Mouse (Mus musculus) urinary bladder, postnatal 4 days (tissue): ENCODE measurements around the gene Smok3b.
"Not testable (repeated sequence)": the region's sequence is repeated elsewhere in the genome, so short reads cannot be mapped to it uniquely, and the experiment has no call there.

Experiments
- DNase-seq, 2 experiments: peaks; one replicate each; pipeline ENCODE4 v3.0.0; 2021 to 2022; ENCODE audit warnings: low spot score in 2 of 2

Smok3b gene

DNA sequence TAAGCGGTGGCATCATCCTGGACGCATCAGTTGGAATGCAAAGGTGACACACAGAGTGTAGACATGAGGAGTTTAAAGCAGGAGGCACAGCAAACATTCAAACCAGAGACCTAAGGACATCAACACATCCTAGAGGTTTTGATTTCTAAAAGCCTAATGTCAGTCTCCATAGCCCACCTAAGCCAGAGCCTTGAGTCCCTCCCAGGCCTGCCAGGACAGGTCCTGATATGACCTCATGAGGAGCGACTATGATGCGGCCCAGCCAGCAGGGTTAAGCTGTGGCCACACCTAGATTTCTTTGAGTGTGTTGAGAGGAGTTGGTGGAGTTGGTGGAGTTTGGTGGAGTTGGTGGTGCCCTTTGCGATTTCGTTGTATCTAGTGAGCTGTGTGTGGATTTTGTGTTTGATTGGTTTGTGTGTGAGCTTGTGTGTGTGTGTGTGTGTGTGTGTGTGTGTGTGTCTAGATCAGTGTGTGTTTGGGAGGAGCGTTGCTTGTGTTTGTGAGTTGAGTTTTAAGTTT, at the start of gene Smok3b, which contains the start of gene Smok3a:
TSS of gene Smok3b (plus strand) at position 469 of the 519 bp plus-strand sequence.
TSS of gene Smok3a (plus strand) at position 301 of the 519 bp plus-strand sequence.
- not testable (repeated sequence) for DNase-seq

DNA sequence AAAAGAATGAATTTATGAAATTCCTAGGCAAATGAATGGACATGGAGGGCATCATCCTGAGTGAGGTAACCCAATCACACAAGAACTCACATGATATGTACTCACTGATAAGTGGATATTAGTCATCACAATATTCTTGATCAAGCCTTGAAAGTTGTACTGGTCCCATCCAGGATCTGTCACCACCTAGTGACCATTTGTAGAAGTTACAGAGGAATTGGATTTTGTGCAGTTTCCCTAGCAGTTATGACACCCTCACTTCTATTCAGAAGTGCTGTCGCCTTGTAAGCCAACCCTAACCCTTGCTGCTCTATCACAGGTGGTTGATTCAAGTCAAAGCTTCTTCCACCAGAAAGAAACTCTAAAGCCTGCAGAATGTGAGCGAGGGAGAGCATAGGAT, 48.1 kb upstream of the Smok3b start:
- no peak for DNase-seq

DNA sequence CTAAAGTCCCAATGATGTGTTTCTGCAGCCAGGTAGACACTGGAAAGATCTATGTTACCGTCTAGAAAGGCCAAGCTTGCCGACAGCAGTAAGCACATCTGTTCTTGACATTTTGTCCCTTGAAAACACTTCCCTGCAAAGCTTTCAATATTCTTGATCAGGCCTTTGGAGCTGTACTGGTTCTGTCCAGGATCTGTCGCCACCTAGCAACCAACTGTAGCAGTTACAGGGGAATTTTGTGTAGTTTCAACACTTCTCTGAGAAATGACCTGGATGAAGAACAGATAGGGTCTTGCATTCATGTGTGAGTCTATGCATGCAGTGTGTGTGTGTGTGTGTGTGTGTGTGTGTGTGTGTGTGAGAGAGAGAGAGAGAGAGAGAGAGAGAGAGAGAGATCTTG, 47.5 kb upstream of the Smok3b start:
- no peak for DNase-seq

DNA sequence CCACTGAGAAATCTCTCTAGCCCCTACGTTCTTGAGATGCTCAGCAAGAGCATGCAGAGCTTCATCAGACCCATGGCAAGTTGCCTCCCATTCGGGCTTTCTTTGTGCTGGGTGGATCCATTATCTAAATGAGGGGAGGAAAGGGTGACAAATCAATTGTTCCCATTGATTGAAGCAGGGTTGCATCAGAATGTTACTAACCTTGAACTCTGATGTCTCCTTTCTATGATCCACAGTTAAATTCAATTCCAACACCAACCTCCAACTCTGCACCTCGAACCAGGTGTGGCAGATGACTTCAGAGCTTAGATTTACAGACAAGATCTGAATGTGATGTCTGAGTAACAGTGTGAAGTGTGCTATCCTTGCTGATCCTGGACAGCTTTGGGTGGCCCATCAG, 46.5 kb upstream of the Smok3b start:
- no peak for DNase-seq

DNA sequence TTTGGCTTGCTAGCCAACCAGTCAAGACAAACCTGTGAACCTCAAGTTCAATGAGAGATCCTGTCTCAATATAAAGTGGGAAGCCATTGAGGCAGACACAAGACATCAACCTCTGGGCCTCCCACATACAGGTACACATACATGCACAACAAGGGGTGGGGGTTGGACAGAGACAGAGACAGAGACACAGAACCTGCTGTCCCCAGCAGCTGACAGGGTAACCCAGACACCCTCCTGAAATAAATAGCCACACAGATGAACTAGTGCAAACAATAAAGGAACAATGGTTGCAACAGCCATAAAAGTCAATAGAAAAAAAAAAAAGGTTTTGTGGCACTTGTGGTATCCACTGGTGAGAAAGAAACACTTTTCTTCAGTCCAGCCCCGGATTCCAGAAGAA, 45.8 kb upstream of the Smok3b start:
- no peak for DNase-seq

DNA sequence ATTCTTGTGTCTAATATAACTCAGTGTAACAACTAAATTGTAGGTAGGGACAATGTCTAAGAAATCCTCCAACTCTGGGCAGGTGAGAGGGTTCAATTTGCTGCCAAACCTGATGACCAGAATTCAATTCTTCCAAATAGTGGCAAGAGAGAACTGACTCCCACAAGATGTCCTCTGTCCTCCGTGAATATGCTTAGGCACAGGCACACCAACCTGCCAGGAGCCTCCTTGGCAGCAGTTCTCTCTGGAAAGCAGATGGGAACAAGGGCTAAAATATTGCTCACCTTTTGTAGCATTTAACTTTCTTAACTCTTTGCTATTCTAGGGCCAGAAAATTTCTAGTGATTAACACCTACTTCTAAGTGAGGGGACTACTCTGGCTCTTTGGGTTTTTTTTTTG, 43.9 kb upstream of the Smok3b start:
- DNase-seq, result no peak

DNA sequence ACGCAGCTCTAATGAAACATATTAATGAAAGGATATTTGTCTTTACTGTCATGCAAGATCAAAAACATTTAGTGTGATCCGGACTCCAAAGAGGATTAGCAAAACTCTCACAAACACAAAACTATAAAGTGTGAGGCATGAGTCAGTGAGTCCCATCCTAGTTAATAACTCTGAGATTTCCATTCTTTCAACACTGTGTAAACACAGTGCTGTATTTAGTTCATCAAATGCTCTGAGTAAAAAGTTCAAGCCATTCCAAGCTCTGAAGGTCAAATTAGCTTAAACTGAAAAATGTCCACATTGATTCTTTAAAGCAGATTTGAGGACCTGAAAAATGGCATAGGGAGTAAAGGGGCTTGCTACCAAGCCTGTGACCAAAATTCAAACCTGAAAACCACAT, 42.1 kb upstream of the Smok3b start:
- no peak for DNase-seq

DNA sequence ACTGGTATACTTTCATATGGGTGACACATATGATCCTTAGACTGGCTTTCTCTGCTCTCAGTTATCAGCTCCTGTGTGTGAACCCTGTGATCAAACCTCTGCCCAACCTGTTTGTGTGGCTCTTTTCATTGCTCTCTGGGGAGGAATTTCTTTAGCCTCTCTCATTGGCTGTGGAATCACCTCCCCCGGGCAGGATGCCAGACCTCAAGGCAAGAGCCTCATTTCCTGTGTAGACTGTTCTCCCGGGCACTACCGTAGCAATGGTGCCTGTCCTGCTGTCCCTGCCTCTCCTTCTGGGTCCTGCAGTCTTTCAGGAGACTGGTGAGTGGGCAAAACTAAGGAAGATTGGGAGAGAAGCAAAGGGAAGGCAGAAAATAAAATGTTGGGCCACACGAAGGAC, 39.9 kb upstream of the Smok3b start, which contains the start of gene Azgp1:
TSS of gene Azgp1 (plus strand) at position 221 of the 400 bp plus-strand sequence.
- DNase-seq, result no peak

DNA sequence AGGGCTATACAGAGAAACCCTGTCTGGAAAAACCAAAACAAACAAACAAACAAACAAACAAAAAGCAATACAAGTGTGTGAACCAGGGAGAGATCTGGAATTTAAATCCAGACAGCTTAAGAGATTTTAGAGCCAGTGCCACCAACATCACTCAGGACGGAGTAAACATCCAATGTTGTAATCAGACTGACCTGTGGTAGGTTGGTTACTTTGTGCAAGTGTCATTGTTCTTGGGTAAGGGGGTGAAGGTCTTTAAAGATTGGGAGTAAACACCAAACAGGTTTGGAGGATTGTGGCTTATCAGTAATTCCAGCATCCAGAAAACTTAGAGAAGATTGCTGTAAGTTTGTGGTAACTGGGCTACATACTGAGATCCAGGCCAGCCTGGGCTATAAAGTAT, 34.9 kb upstream of the Smok3b start:
- no peak for DNase-seq

DNA sequence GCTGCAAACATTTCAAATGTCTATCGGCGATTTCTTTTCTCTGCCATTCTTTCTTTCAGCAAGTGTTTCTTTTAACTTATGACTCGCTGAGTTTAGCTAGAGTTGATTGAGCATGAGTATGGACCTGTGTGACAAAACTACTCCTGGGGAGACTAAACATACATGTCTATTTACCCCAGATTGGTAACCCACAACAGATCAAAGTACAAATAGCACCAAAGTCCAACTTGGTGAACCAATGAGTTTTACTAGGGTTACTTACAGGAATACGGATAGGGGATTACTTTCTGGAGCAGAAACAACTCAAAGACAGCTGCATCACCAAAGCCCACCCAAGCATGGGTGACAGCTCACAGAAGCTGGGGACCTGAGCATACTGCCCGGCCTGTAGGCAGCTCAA, 11.8 kb upstream of the Smok3b start:
- DNase-seq, result no peak

DNA sequence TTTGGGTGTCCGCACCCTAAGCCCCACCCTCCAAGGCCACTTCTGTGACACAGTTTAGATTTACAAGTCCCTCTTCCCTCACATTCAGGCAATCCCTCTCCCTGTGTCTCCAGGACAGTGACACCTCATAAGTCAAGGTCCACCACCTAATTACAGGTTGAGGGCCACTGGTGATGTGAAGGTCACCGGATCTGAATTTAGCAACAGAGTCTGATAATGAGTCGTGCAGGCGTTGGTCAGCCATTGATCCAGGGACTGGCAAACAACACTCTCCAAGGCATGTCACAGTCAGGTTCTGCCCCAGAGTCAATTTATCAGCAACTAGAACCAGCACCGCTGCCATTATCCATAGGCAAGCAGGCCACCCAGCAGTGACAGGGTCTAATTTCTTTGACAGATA, 8.8 kb upstream of the Smok3b start:
- no peak for DNase-seq

DNA sequence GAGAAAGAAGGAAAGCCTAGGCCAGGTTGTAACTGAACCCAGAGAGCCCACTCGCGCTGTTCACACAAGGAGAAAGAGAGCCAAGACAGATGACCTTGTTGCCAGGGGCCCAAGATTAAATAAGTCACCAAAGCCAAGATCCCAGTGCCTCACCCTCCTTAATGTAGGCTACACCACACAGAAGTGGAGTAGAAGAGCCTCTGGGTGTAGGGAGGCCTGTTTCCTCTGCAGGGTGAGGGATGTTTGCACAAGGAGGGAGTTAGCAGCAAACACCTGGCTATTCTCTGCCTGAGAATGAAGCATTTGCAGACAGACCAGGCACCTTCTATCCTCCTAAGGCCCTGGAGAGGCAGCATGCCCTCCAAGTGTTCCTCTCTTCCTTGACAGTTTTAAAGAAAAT, 4.7 kb upstream of the Smok3b start:
- DNase-seq, result no peak

DNA sequence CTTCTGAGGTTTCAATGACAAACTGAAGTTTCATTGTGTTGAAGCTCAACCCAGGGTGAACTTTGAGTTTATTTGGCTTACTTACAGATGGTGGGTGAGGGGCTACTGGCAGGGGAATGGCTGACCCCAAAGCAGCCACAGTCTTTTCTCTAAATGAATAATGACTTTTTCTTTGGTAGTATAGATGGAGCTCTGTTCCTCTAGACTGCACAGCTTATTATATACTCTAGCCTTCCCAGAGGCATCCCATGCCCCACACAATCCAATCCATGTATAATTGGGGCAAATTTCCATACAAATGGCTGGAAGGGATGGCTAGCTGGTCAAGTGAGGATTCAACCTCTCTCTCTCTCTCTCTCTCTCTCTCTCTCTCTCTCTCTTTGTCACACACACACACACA, 4.2 kb upstream of the Smok3b start:
- no peak for DNase-seq

DNA sequence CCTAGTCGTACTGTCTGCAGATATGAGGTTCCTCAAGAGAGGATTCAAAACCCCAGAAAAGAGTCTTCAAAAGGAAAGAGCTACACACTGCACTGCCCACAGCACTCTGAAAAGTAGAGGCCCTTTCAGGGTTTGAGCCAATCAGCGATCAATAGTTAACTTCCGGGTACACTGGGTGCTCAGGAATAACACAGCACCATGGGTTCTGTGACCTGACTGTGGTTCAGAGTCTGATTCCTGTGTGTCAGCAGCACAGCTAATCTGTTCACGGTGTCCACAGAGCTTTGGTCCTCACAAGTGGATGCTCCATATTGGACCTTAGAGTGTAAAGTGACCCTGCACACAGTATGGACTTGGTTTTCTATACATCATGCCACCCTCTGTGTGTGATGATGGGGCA, 1.7 kb upstream of the Smok3b start:
- DNase-seq, result not testable (repeated sequence)

DNA sequence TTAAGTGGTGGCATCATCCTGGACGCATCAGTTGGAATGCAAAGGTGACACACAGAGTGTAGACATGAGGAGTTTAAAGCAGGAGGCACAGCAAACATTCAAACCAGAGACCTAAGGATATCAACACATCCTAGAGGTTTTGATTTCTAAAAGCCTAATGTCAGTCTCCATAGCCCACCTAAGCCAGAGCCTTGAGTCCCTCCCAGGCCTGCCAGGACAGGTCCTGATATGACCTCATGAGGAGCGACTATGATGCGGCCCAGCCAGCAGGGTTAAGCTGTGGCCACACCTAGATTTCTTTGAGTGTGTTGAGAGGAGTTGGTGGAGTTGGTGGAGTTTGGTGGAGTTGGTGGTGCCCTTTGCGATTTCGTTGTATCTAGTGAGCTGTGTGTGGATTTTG, 31.7 kb downstream of the Smok3b start, which contains the start of gene Smok3c:
TSS of gene Smok3c (plus strand) at position 301 of the 400 bp plus-strand sequence.
- not testable (repeated sequence) for DNase-seq

DNA sequence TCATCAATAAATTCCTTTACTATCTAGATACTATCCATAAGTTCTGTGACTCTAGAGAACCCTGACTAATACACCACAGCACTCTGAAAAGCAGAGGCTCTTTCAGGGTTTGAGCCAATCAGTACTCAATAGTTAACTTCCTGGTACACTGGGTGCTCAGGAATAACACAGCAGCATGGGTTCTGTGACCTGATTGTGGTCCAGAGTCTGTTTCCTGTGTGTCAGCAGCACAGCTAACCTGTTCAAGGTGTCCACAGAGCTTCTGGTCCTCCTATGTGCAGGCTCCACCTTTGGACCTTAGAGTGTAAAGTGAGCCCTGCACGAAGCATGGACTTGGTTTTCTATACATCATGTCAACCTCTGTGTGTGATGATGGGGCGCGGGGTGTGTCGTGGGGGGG, 52.6 kb downstream of the Smok3b start:
- DNase-seq, result no peak

DNA sequence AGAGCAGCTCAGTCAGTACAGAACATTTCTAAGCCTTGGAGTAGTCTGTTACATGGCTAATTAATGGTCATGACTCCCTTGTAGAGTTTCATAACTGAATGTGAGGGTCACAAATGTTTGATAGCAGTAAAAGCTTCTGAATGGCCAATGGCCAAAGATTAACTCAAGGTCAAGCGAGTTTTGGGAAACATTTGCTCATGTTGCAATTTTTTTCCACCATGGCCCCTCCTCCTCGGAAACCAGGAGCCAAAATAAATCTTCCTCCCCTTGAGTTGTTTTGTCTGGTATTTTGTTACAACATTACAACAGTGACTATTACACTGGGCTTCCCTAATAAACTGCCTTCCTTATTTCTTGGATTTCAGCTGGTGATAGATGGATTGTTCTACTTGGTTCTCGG, 54.5 kb downstream of the Smok3b start:
- DNase-seq, result no peak

DNA sequence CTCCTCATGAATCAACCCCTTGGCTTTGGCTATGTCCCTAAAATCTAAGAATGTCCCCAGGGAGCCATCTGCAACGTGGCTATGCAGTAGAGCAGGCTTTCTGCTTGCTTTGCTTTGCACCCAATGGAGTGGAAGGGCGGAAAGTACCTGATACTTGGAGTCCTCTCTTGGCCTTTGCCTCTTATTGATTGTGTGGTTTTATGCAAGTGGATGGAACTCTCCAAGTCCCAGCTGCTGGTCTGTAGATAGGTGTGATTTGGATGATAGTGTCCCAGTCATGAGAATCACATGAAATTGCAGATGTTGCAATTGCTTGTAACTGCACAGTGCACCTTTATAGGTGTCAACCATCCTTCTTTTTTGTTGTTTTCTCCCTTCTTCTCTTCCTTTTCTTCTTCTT, 54.9 kb downstream of the Smok3b start:
- no peak for DNase-seq

DNA sequence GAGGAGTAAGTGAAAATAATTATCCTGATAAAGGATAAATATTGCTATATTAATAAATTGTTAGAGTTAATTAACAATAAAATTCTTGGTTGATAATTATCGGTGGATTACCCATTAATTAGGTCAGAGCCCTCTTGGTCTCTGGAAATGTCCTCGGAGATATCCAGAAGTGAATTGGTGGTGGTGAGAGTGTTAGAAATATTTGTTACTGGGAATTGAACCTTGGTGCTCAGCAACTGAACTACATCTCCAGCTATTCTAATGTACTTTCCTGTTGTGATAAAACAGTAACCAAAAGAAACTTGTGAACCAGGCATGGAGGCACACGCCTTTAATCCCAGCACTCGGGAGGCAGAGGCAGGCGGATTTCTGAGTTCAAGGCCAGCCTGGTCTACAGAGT, 59.2 kb downstream of the Smok3b start:
- DNase-seq, result no peak

DNA sequence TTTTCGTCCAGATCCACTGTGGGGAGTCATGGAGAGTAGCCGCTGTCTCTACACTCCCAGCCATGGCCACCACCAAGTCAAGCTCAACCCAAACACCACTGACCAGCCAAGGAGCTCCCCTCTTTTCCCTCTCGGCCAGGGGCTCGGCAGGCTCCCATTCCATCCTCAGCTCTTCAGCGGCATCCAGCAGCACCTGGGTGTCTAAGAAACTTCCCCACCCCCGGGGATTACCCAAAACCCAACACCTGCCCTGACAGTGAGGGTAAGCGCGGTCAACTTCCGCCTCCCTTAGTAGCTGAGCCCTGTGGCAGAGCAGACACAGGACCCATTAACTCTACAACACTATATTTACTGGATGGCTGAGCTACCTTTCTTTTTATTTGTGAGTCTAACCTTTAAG, 60.2 kb downstream of the Smok3b start:
- DNase-seq, result no peak

DNA sequence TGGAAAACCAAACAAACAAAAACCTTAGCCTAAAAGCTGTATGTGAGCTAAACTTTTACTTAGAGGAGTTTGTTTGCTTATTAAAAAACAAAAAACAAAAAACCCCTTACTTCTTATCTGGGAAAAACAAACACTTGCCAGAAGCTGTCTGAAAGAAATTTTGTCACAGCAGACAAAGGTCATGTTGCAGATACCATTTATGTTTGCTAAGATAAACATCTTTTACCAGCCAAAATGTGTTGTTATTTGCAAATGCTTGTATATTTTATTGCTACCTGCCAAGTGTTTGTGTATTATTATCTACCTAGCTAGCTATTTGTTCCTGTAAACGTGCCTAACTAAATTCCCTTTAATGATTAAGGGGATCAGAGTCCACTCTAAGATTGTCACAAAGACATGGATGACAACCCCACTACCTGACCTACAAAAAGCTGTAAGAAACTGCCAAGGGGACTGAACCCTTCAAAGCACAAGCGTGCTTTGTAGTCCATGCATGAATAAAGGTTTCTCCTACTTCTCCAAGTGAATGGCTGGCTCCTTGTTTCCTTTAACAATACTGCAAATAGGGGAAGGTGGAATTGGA, 62.2 kb downstream of the Smok3b start:
- DNase-seq, result no peak

DNA sequence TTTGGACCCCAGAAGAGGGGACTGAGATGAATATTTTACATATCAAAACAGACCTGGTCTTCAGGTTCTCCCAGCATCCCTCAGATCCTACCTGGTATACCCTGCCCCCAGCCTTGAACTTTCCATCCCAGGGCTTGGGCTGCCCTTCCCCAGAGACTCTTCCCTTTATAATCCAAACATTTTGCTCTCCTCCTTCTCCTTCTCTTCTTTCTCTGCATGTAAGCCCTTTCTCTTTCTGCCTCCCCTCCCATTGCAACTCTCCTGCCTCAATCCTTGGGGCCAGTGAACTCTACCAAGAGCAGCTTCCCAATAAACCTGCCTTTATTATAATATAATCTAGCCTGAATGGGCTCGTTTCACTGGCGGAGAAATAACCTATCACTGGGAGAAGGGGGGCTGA, 62.7 kb downstream of the Smok3b start:
- no peak for DNase-seq

DNA sequence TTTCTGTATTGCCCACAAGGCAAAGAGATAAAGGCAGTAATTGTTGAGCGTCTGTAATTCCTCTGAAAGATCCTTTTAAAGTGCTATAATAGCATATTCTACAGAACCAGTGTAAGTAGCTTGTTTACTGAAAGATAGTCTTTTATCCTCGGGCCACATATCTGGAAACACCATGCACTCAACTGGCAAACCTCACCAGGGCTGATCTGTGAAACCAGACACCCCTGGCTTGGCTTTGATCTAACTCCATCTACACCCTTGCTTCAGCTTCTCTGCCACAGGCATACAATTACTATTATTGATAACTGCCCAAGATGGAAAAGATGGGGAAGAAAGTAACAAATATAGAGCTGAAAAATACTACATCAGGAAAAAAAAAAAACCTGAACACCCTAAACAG, 63.3 kb downstream of the Smok3b start:
- no peak for DNase-seq

DNA sequence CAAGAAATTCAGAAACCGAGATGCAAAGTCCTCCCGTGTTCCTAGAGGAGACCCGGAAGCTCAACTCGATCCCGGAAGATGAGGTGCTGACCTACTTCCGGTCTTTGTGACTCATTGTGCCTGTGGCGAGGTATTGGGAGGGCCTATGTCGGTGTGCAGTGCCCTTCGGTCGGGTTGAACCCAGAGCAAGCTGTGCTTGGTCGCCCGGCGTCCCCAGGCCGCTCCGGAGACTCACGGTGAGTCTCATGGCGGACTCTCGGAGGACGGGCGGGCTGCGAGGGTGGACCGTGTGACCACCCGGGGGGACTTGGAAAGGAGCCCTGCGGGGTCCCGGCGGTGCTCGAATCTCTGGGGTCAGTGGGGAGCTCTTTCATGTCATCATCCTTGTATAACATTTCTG, 63.8 kb downstream of the Smok3b start, which contains the start of gene Zkscan1:
TSS of gene Zkscan1 (plus strand) at position 89 of the 400 bp plus-strand sequence.
- DNase-seq, result peak; percentile 59 to 62
